Mouse (Mus musculus): Measurements from ENCODE around the gene Slc38a11.

The Slc38a11 gene

DNA sequence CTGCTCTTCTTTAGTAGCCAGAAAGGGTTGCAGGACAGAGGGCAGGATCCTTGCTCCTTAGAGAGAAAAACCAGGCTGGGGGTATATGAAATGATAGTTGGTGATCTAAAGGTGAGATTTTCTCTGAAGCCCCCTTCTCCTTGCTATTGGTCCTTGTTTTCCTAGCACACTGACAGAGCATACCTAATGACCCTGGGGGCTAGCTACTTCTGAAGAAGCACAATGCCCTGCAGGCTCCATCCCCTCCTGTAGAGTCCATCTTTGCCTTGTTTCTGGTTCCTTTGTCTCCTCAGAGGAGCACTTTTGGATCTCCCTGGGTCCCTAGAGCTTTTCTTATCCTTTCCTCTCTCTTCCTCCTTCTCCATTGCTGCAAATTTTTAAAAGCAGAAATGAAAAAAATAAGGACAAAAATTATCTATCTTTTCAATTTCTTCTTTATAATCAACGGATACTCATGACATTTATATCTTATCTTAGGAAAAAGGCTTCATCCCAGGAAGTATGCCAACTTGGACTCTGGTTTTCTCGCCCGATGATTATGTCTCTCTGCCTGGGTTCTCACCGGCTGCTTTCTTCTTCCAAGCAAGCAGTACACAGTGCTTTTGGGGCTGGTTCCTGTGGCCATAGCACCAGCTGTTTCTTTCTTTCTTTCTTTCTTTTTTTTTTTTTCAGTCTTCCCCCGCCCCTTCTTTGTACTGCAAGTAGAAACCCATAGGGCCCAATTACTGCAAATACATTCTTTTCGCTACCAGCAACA lies 41.7 kb downstream of the Slc38a11 start:
- DNase-seq = no peak

DNA sequence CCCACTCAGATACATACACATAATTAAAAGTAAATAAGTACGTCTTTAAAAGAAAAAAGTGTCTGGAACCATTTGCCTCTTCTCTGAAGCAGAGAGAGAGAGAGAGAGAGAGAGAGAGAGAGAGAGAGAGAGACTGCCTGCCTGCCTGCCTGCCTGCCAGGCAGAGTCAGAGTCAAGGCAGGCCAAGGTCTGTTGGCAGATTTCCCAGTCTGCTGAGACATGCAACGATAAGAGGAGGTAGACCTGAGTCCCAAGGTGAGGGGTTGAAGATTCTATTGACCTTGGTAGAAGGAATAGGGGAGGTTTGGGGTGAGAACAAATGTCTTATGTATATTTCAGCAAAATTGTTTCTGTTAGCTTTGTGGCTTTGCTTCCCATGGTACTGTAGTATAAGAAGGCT lies 42.9 kb downstream of the Slc38a11 start:
- peak; percentile 41 for DNase-seq

DNA sequence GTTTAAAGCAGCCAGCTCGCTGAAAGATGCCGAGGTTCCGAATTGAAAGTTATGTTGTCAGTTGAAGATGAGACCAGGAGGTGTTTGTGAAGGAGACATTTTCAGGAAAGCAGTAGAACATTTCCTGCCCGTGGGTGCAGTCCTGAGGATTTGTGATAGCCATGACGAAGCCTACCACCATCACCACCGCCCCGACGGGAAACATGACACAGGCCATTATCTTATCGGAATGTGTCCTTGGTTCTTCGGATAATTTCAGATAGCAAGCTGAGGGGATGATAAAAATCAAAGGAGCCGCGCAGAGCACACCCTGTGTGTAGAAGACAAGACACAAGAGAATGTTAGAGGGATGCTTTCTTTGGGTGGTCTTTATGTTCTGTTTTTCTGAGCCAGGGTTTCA lies 47.1 kb downstream of the Slc38a11 start:
- no peak for DNase-seq

DNA sequence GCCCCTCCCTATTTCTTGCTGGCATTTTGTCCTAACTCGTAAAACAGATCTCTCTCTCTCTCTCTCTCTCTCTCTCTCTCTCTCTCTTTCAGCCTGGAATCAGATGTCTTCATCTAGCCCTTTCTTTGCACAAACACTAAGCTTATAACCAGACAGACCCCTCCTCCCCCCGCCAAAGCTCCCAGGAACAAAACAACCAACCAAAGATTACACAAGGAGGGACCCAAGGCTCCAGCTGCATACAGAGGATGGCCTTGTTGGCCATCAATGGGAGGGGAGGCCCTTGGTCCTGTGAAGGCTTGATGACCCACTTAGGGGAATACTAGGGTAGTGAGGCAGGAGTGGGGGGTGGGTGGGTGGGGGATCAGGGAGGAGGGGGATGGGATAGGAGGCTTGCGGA lies 52.6 kb downstream of the Slc38a11 start:
- no peak for DNase-seq

DNA sequence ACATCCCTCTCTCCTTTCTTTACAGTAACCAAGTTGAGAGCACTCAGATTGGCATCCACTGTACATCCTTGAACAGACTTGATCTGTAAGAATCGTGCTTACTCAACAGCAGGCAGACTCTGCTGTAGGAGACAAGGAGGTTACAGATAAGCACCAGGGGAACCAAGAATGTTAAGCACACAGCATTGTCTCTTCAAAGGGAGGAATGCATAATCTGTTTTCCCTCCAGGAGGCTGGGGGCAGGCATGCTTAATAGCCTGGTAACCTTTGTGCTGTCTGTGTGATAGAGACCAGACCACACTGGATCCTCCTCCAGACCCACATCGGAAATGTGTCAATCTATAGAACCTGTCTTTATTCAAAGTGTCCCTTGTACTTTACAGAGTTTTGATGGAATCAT lies 67.3 kb downstream of the Slc38a11 start:
- no peak for DNase-seq

DNA sequence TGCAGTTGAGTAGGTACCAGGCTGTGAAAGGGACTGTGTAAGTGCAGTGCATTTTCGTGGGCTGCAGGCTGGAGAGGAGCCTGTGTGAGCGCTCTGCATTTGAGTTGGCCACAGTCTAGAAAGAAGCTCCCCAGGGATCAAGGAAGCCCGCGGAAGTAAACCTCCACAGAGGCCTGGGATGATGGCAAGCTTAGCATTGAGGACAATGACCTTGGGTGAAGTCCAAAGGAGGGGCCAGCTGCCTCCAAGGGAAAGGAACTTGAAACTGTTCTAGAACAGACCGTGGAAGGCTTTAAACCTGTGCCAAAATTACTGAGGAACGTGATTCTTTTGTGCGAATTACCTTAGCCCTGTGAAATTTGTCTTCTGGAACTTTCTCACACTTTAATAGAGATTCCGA lies 69.7 kb downstream of the Slc38a11 start:
- peak; percentile 49 for DNase-seq

DNA sequence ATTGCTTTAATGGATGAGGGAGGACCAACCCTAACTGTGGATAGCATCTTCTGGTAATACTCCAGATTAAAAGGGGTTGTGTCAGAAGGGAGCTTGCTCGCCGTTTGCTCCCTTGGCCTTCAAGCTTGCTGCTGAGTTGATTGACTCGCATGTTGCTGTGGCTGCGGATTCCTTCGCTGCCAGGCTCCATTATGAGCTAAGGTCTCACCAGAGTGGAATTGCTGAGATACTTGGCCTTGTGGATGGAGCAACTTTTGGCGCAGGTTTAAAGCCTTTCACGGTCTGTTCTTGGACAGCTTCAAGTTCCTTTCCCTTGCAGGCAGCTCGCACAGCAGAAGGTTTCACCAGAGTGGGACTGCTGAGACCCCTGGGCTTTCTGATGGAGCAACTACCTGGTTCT lies 70.4 kb downstream of the Slc38a11 start:
- no peak for DNase-seq

DNA sequence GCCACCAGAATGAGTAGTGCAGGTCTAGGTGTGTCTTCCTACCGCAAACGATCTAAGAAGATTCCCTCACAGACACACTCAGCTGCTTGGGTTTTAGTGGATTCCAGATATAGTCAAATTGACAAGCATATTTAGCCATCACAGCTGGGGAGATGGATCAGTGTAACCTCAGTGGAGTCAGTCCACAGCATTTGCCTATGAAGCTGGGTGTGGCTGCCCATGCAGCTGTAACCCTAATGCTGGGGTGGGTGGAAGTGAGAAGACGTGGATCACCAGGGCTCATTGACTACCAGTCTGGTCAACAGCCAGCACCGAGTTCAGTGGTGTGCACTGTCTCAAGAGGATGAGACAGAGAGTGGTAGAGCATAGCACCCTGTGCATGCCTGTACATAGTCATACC lies 74.1 kb downstream of the Slc38a11 start:
- no peak for DNase-seq

DNA sequence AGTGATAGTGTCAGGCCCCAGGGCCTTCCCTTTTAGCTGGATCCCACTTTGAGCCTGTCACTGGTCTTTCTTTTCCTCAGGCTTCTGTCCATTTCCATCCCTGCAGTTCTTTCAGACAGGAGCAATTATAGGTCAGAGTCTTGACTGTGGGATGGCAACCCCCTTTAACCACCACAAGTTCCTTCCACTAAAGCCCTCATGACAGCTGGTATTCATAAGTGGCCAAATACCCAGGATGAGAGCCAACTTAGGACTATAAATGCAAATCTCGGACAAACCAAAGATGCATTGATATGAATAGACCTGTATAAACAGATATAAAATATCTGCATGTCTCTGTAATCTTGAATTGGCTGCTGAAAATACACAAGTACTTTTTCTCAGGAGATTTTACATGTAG lies 75.1 kb downstream of the Slc38a11 start:
- no peak for DNase-seq

DNA sequence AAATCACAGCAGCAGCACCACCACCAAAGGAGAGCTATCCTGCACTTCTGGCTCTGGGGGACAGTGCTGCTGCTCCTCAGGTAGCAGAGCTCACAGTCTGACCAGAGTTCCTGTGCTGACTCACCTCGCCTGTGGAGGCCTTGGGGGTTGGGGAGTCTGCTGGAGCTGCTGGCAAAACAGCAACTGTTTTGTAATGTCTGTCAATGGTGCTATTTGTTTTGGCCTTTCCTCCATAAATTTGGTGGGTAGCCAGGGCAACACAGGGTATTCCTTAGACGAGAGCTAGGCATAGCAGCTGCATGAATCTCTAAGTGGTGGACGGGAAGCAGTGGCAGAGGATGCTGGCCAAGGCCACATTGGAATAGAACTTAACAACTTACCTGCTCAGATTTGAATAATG lies 78.5 kb downstream of the Slc38a11 start:
- peak; percentile 22 for DNase-seq

DNA sequence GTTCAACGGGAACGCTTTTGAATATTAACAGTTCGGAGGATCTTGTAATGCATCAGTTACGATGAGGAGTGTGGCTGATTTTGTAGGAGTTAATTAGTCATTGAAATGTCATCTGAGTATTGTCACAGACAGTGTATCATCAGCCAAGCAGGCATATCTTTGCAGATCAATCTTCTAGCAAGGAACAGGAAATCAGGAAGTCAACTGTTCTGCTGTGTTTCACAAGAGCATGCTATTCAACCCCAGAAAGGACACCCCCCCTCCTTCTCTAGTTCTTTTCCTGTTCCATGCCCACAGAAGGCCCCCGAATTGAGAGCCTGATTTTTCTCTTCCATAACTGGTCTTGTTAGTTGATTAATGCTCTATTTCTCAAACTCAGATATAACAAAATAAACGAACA lies 80.9 kb downstream of the Slc38a11 start:
- no peak for DNase-seq

DNA sequence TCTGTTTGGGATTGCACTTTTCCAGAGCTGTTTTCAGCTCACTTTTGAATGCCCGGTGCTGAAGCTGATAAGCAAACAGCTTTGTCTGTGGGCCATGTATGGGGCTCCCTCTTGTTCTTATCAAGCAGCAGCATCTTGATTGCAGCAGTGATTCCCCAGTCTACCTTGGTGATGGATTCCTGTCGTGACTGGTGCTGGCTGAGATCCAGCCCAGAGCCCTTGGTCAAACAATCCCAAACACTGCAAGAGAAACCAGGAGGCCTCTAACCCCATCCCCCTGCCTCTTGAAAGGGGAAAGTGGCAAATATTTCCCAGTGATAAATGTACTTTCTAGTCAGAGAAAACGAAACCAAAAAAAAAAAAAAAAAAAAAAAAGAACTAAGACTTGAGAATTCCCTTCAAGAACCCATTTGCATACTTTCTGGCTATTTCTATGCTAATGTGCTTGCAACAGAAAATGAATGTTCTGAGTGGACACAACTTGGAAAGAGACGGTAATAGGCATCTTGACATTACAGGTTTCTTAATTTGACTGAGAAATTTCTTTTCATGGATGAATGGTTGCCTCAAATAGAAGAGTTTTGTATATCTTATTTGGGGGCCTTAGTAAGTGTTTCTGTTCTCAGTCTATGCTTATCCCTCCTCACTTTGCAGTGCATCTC lies 84.7 kb downstream of the Slc38a11 start:
- peak; percentile 29 for DNase-seq

DNA sequence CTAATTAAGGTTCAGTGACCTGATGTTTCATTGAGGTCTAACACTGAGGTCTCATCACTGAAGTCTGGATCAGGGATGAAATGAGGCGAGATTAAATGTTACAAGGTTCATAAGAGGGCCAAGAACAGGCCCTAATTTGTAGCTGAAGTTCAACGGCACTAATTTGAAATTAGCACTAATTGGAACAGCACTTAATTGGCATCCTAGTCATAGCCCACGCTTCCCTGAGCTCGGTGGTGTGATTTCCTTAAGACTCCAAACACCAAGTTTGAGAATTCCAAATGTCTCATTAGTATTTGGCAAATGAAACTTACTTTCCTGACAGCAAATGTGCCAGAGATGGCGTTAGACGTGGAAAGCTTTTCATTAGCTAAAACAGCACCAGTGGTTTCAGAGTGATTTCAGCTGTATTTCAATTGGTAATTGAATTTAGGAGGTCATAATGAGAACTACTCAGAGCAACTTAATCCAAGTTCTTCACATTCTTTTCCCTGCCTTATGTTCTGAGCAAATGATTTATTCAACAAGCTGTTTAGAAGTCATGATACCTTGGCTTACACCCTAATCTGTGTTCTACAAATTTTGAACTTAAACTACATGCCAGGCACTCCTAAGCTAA lies 88.3 kb downstream of the Slc38a11 start:
- DNase-seq = no peak

DNA sequence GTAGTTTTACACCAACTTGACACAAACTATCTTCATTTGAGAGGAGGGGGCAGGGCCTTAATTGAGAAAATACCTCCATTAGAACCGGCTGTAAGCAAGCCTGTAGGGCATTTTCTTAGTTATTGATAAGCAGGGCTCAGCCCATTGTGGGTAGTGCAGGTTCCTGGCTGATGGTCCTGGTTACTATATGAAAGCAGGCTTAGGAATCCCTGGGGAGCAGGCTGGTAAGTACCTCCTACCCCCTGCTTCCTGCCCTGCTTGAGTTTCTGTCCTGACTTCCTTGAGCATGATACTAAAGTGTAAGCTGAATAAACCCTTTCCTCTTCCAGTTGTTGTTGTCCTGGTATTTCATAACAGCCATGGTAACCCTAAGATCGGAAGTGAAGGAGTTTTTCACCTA lies 89.9 kb downstream of the Slc38a11 start:
- no peak for DNase-seq

DNA sequence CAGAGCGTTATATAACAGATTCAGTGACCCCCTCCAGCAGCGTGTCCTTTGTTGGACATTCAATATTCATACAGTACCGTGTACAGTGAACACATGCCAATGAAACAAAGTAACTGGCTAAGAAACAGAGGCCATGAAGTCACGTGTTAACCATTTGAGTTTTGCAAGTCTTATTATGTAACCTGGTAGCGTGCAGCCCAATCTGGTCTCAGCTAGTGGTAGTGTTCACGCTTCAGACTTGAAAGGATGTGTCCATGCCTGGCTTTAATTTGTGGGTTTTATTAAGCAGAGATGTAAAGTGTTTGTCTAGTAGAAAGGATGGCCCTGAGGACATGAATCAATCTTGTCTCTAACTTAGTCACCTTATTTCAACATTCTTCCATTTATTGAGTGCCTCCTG lies 95.1 kb downstream of the Slc38a11 start:
- DNase-seq = no peak

DNA sequence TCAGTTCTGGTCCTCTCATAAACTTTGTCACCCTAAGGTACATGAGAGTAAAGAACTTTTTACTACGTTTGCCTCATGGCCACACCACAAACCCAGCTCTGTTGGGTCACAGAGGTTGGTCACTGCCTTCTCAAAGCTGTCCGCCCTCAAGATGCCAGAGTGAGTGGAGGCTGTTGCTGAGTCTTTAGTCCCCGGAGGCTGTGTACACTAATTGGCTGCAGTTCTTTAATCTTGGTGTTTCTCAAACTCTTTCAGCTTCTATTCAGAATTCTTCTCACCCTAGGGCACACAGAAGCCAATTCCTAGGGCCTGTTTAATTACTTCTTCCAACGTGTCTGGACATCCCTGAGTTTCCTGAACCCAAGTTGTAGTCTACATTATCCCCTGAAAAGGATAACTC lies 96.0 kb downstream of the Slc38a11 start:
- DNase-seq = no peak

DNA sequence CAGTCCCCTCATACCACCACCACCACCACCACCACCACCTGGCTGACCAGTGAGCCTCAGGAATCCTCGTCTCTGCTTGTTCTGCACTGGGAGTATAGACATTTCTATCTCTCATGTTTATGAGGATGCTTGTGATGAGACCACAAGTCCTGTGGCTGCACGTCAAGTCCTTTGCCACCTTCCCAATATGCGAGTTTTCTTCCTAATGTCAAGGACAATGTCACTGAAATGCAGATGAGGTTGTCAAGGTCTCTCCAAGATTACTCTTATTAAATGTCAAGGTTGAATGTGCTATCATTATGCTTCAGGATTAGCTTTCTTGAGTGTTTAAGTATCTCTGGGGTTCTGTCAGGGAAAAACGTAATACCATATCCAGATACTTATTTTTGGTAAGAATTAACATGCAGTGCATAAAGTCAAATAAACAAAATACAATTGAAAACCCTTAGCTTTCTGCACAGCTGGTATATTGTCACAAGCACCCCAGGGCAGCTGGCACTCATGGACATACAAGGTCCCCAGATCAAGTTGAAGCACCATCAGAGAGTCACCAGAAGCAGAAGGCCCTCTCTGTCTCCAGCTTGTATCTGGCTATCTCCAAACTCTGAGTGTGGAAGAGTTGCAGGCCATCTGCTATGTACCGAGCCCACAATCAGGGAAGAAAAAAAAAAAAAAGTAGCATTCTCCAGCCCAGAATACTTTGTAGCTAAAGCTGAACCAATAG lies 97.1 kb downstream of the Slc38a11 start:
- DNase-seq = no peak

Data from kidney, adult 11 months (tissue).